Mouse (Mus musculus) brain, adult 2 months (tissue): Measurements from ENCODE around the gene Gm21764.
"Not testable (repeated sequence)": the region's sequence is repeated elsewhere in the genome, so short reads cannot be mapped to it uniquely, and the experiment has no call there.

Experiments
- DNase-seq: peaks from one replicate; pipeline ENCODE4 v3.0.0; 2011; ENCODE audit warnings: low read depth, low spot score

Gene Gm21764

DNA sequence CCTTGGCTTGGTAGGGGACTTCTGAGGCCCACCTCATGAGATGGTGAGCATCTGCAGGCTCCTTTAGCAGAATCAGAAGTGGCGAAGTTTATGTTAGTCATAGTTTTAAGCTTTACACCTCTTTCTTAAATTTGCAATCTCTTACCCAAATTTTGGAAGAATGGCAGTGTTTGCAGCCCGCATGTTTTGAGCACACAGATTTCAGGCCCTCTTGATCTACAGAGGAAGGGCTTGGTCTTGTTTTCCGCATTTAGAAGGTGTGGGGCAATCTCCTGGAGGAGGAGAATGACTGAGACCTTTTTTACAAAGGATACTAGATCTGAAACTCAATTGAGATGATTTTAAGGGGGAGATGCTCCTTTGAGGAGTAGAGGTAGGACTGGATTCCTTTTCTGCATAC lies at the start of gene Gm21764:
Gene Gm21764, minus strand, starts transcription at position 101 of the 400 bp plus-strand sequence.
- not testable (repeated sequence) for DNase-seq

GRCm38 (mm10) chrY:18088816-18089215 lies 27.2 kb upstream of the Gm21764 start, which contains the start of gene Ssty1:
TSS of gene Ssty1 (plus strand) at chrY:18089116.
- not testable (repeated sequence) for DNase-seq
